Mouse (Mus musculus) stomach, postnatal 0 days (tissue): Measurements from ENCODE around the gene Prr18. TPM values are rescaled to one million over a fixed set of nuclear protein-coding genes. Genes with fewer than 3 reads are reported as not detected.
"Not testable (repeated sequence)": the region's sequence is repeated elsewhere in the genome, so short reads cannot be mapped to it uniquely, and the experiment has no call there.

Experiments
- ATAC-seq: fragments of 200-750 bp; cut with Nextera tagmentation; 2 replicates; pipeline ENCODE4 v1.8.0; 2017; ENCODE audit not compliant: low FRiP score, low TSS enrichment
- DNase-seq: peaks from one replicate; pipeline ENCODE4 v3.0.0-alpha.2; 2016; ENCODE audit warnings: low spot score
- H3K27ac ChIP-seq: fragments of 300-500 bp; sonication (generic); replicated peaks from 2 replicates; pipeline ENCODE4 v1.5.1; 2014; ENCODE audit warnings: mild to moderate bottlenecking, control low read depth
- H3K27me3 ChIP-seq: fragments of 300-500 bp; sonication (generic); 2 replicates; pipeline ENCODE4 v1.6.1; 2014; ENCODE audit warnings: low read length; ENCODE audit not compliant: control insufficient read depth, insufficient read depth
- H3K36me3 ChIP-seq: fragments of 300-500 bp; sonication (generic); 2 replicates; pipeline ENCODE4 v1.6.1; 2014; ENCODE audit warnings: low read length, mixed read lengths; ENCODE audit not compliant: control insufficient read depth, insufficient read depth
- H3K4me1 ChIP-seq: fragments of 300-500 bp; sonication (generic); replicated peaks from 2 replicates; pipeline ENCODE4 v1.6.1; 2014; ENCODE audit warnings: antibody characterized with exemption; ENCODE audit not compliant: control insufficient read depth, insufficient read depth
- H3K4me2 ChIP-seq: fragments of 300-500 bp; sonication (generic); replicated peaks from 2 replicates; pipeline ENCODE4 v1.6.1; 2014; ENCODE audit warnings: low read depth, mild to moderate bottlenecking, control low read depth, moderate library complexity
- H3K4me3 ChIP-seq: fragments of 300-500 bp; sonication (generic); 2 replicates; pipeline ENCODE4 v1.5.1; 2014; ENCODE audit warnings: low read depth, low read length, control low read depth
- H3K9ac ChIP-seq: fragments of 300-500 bp; sonication (generic); 2 replicates; pipeline ENCODE4 v1.6.1; 2014; ENCODE audit warnings: mild to moderate bottlenecking, low read length, control low read depth, mixed read lengths
- H3K9me3 ChIP-seq: fragments of 300-500 bp; sonication (generic); 2 replicates; pipeline ENCODE4 v1.6.1; 2016; ENCODE audit warnings: low read length; ENCODE audit not compliant: control insufficient read depth
- CTCF ChIP-seq: IDR thresholded peaks from 2 replicates; pipeline ENCODE4 v1.5.1; 2016; ENCODE audit warnings: antibody characterized with exemption, low read depth, mild to moderate bottlenecking, moderate library complexity
- EP300 ChIP-seq: optimal IDR thresholded peaks from 2 replicates; pipeline ENCODE3; 2016; ENCODE audit warnings: antibody characterized with exemption
- WGBS: fragments of 180-500 bp; shearing (Covaris S2); extraction: QIAGEN DNeasy Blood & Tissue Kit; methylation state at CpG from one replicate; pipeline ENCODE4 v1.1.7; 2014; 5-methylcytosine and 5-hydroxymethylcytosine counted together
- polyA plus RNA-seq: library from polyadenylated mRNA; unstranded; fragments of >200 nt; fragmentation: Nextera tagmentation; extraction: Ambion mirVana; gene quantifications from 2 replicates; pipeline ENCODE4 v1.2.1, GENCODE M21; 2015

Prr18 gene
- polyA plus RNA-seq, 1 experiment from 2014 or later = 0.62 TPM

GRCm38 (mm10) chr17:8310838-8311614 lies 26.2 kb upstream of the Prr18 start, which contains the start of gene Sft2d1:
Gene Sft2d1 (plus strand): TSS chr17:8311102.
- H3K36me3 ChIP-seq = no peaks in the 10 kb centered on the region
- H3K9ac ChIP-seq = peak within 1 kb of the TSS; percentile 77
- H3K4me1 ChIP-seq = 0 out of 2 replicates have a peak, but pooled peaks cover 3% of the 10 kb centered on the region
- TF ChIP-seq EP300 (peak; percentile 73), CTCF (peak; percentile 8; the same call in 1 of the 2 replicates)
- peak within 1 kb of the TSS; percentile 86 for H3K27ac ChIP-seq
- H3K4me2 ChIP-seq = peak within 1 kb of the TSS; percentile 56
- H3K9me3 ChIP-seq = no peaks in the 10 kb centered on the region
- ATAC-seq = peak; percentile 93
- DNase-seq = peak; percentile 96
- no peaks in the 10 kb centered on the region for H3K27me3 ChIP-seq
- peak within 1 kb of the TSS; percentile 81 for H3K4me3 ChIP-seq
- WGBS = under 1% methylated on average over 47 of the region's 54 CpGs

GRCm38 (mm10) chr17:8311751-8312150 lies 25.5 kb upstream of the Prr18 start:
- no peaks in the 10 kb centered on the region for H3K9me3 ChIP-seq
- H3K4me3 ChIP-seq = peak overlapping the region; percentile 81
- peak overlapping the region; percentile 77 for H3K9ac ChIP-seq
- ATAC-seq (peak; percentile 50), DNase-seq (no peak)
- H3K27ac ChIP-seq = peak overlapping the region; percentile 86
- H3K4me1 ChIP-seq = 0 out of 2 replicates have a peak, but pooled peaks cover 3% of the 10 kb centered on the region
- no peaks in the 10 kb centered on the region for H3K36me3 ChIP-seq
- H3K27me3 ChIP-seq = no peaks in the 10 kb centered on the region
- peak overlapping the region; percentile 56 for H3K4me2 ChIP-seq
- TF ChIP-seq EP300 (no peak), CTCF (no peak)
- WGBS = 28% methylated on average over 3 of the region's 3 CpGs

DNA sequence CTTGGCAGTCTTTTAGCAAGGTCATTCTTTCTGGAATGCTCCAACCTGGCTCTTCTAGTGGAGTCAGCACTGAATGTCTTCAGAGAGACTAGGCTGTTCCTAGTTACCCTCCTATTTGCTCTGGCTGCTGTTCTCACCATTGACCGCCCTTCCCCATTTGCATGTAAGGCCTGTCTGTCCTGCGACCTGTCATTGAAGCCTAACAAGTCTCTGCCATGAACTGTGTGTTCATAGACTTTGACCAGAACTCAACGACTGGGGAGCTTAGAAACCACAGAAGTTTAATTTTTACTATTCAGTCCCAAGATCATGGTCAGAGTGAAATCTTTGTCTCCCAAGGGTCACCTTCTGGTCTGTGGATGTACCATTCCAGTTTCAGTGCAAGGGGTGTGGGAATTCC lies 23.3 kb upstream of the Prr18 start:
- 0 out of 2 replicates have a peak, but pooled peaks cover 3% of the 10 kb centered on the region for H3K4me1 ChIP-seq
- DNase-seq (no peak), ATAC-seq (no peak)
- H3K9ac ChIP-seq = no peak overlapping the region
- H3K36me3 ChIP-seq = no peaks in the 10 kb centered on the region
- no peaks in the 10 kb centered on the region for H3K27me3 ChIP-seq
- H3K4me2 ChIP-seq = no peak overlapping the region
- H3K9me3 ChIP-seq = no peaks in the 10 kb centered on the region
- 90% methylated on average over 3 of the region's 3 CpGs for WGBS
- H3K27ac ChIP-seq = no peak overlapping the region
- H3K4me3 ChIP-seq = no peak overlapping the region
- no peak for TF ChIP-seq CTCF

- no peak overlapping the region for H3K27ac ChIP-seq
- peak; percentile 24 for DNase-seq
- H3K36me3 ChIP-seq = no peaks in the 10 kb centered on the region
- no peak overlapping the region for H3K4me2 ChIP-seq
- H3K4me3 ChIP-seq = no peak overlapping the region
- no peaks in the 10 kb centered on the region for H3K9me3 ChIP-seq
- H3K4me1 ChIP-seq = 0 out of 2 replicates have a peak, but pooled peaks cover 3% of the 10 kb centered on the region
- TF ChIP-seq CTCF = peak; percentile 65
- no peak for TF ChIP-seq EP300
- H3K27me3 ChIP-seq = no peaks in the 10 kb centered on the region
- 0 out of 2 replicates have a peak, but pooled peaks have one; percentile 6 for ATAC-seq
- H3K9ac ChIP-seq = no peak overlapping the region
- 76% methylated on average over 1 of the region's 1 CpGs for WGBS
Observed at GRCm38 (mm10) chr17:8316251-8316650, 21.0 kb upstream of the Prr18 start.

DNA sequence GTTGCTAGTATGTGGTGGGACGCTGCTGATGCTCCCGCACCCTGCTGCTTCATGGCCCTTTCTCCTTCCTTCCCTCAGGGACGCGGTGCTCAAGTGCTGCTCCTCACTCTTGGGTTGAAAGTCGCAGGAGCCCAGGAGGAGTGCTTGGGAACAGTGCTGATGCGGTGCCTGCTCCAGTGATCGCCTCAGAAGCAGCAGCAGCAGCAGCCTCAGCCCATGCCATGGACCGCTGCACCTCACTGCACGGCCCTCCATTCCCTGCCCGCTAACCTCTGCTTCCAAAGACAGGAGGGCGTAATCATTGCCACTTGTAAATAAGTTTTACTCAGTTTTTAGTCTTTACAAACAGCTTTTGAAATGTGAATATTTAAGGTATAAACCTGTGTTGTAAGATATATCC lies 10.4 kb upstream of the Prr18 start:
- not testable (repeated sequence) for DNase-seq, H3K36me3 ChIP-seq, H3K9ac ChIP-seq, H3K27ac ChIP-seq, H3K9me3 ChIP-seq, H3K4me3 ChIP-seq, H3K4me1 ChIP-seq, H3K4me2 ChIP-seq, ATAC-seq, H3K27me3 ChIP-seq
- WGBS = 94% methylated on average over 10 of the region's 11 CpGs

DNA sequence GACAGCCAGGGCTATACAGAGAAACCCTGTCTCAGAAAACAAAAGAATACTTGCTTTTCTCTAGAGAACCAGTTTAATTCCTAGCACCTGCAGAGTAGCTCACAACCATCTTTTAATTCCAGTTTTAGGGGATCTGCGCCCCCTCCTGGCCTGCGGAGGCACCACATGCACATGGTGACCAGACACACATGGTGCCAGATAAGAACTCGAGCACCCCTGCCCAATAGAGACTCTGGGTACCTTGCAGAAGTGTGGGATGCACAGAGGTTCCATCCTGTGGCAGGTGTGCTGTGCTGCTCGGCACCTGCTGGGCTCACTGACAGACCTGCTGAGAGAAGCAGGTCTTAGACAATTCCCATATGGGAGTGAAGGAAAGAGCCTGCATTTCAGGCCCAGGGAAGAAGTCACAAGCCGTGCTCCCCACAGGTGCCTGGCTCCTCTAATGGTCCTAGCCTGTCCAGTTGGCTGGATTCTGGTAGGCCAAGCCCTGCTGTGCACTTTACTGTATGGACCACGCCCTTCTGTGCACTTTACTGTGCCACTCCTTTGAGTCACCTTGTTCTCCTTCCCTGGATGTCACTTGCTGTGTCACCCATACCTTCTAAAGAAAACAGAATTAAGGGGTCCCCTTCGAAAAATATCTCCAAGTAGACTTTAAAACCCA lies 8.6 kb upstream of the Prr18 start:
- TF ChIP-seq CTCF = peak; percentile 50
- no peak for TF ChIP-seq EP300
- H3K36me3 ChIP-seq = peaks cover 5% of the 10 kb centered on the region; the same call in 1 of the 2 replicates

More for the DNA sequence above, 8.6 kb upstream of the Prr18 start:
- ATAC-seq = peak; percentile 80
- Histone ChIP-seq H3K4me1 (no peaks in the 10 kb centered on the region), H3K4me2 (no peak overlapping the region), H3K27ac (no peak overlapping the region), H3K9me3 (no peaks in the 10 kb centered on the region), H3K4me3 (no peak overlapping the region), H3K27me3 (no peaks in the 10 kb centered on the region), H3K9ac (no peak overlapping the region)
- WGBS = 70% methylated on average over 7 of the region's 7 CpGs
- no peak for DNase-seq
